8 mouse cellular contexts compared by ENCODE assay signal in genomic region chr4:107422176-107422575, GRCm38 (mm10). TPM values are rescaled to one million over a fixed set of nuclear protein-coding genes. Genes with fewer than 3 reads are reported as not detected.
DNase-seq lines count a peak whose midpoint lies in the region; ATAC-seq and TF ChIP-seq lines count a peak whose summit lies in the region.

No protein-coding gene starts in this region.

- no peaks in the 10 kb centered on the region for H3K36me3 ChIP-seq in heart, adult 2 months (ENCODE audit: control insufficient read depth, insufficient read depth, low read length)
- peaks cover 18% of the 10 kb centered on the region for H3K36me3 ChIP-seq in heart, embryonic 10.5 days
- peaks cover 4% of the 10 kb centered on the region for H3K36me3 ChIP-seq in ES-Bruce4 (ENCODE audit: control insufficient read depth, insufficient read depth, low read length, poor library complexity, severe bottlenecking)
- no peaks in the 10 kb centered on the region for H3K36me3 ChIP-seq in hindbrain, embryonic 14.5 days (replicated peaks; ENCODE audit: control insufficient read depth, insufficient read depth)
- H3K36me3 ChIP-seq in lung, embryonic 16.5 days (ENCODE audit: control insufficient read depth, insufficient read depth, low read length), result no peaks in the 10 kb centered on the region; the same call in 1 of the 2 replicates
- peaks cover 7% of the 10 kb centered on the region; the same call in 1 of the 2 replicates for H3K36me3 ChIP-seq in forebrain, embryonic 15.5 days

- H3K79me2 ChIP-seq in heart, adult 2 months (replicated peaks; ENCODE audit: control insufficient read depth, insufficient read depth, low read length), result no peaks in the 10 kb centered on the region

- intact Hi-C loops in heart, adult 2 months (cut with DNase I), result loop anchor here (1.0 to 5.0 kb wide), 2 partner anchors 215 to 231 kb away; no protein-coding TSS in a partner anchor

- H3K4me2 ChIP-seq in hindbrain, embryonic 14.5 days (replicated peaks), result peak overlapping the region; percentile 31; the same call in 1 of the 2 replicates
- no peak overlapping the region for H3K4me2 ChIP-seq in lung, embryonic 16.5 days (ENCODE audit: low read depth, low read length)
- H3K4me2 ChIP-seq in forebrain, embryonic 15.5 days (replicated peaks), result no peak overlapping the region

- no peaks in the 10 kb centered on the region for H3K27me3 ChIP-seq in heart, adult 2 months (ENCODE audit: control insufficient read depth, insufficient read depth, low read length)
- peaks cover 29% of the 10 kb centered on the region for H3K27me3 ChIP-seq in heart, embryonic 10.5 days (ENCODE audit: insufficient read depth, poor library complexity, severe bottlenecking)
- no peaks in the 10 kb centered on the region for H3K27me3 ChIP-seq in ES-Bruce4 (ENCODE audit: control insufficient read depth, insufficient read depth, low read length, poor library complexity, severe bottlenecking)
- H3K27me3 ChIP-seq in hindbrain, embryonic 14.5 days (ENCODE audit: control insufficient read depth, insufficient read depth, low read length), result no peaks in the 10 kb centered on the region; the same call in 1 of the 2 replicates
- H3K27me3 ChIP-seq in lung, embryonic 16.5 days (ENCODE audit: control insufficient read depth, insufficient read depth, low read depth, low read length), result peaks cover 5% of the 10 kb centered on the region; the same call in 1 of the 2 replicates
- H3K27me3 ChIP-seq in forebrain, embryonic 15.5 days, result no peaks in the 10 kb centered on the region

- no peak overlapping the region for H3K9ac ChIP-seq in heart, adult 2 months (ENCODE audit: low read depth, low read length)
- H3K9ac ChIP-seq in ES-Bruce4 (ENCODE audit: low read depth, poor library complexity, severe bottlenecking), result no peak overlapping the region
- no peak overlapping the region for H3K9ac ChIP-seq in hindbrain, embryonic 14.5 days
- H3K9ac ChIP-seq in lung, embryonic 16.5 days (ENCODE audit: low read length), result no peak overlapping the region
- no peak overlapping the region for H3K9ac ChIP-seq in forebrain, embryonic 15.5 days (replicated peaks)

- ATAC-seq in common myeloid progenitor, adult 5-6 weeks (replicated peaks; ENCODE audit: low read depth, poor library complexity, severe bottlenecking), result peak; percentile 46; the same call in 1 of the 2 replicates
- ATAC-seq in hindbrain, embryonic 14.5 days (ENCODE audit: low FRiP score), result no peak
- peak; percentile 45; the same call in 1 of the 2 replicates for ATAC-seq in lung, embryonic 16.5 days (ENCODE audit: low read depth)
- ATAC-seq in forebrain, embryonic 15.5 days (replicated peaks), result no peak

- no peak for TF ChIP-seq POLR2A in heart, adult 2 months (IDR thresholded peaks at IDR 0.05; ENCODE audit: insufficient read depth, low read depth, low read length)
- no peak for TF ChIP-seq POLR2A in ES-Bruce4 (IDR thresholded peaks at IDR 0.05; ENCODE audit: insufficient read depth, low read length)

- H3K27ac ChIP-seq in heart, adult 2 months, result no peak overlapping the region
- H3K27ac ChIP-seq in heart, embryonic 10.5 days, result no peak overlapping the region
- no peak overlapping the region for H3K27ac ChIP-seq in ES-Bruce4 (ENCODE audit: insufficient read depth, low read length)
- H3K27ac ChIP-seq in hindbrain, embryonic 14.5 days, result no peak overlapping the region
- no peak overlapping the region for H3K27ac ChIP-seq in lung, embryonic 16.5 days (ENCODE audit: low read length)
- no peak overlapping the region for H3K27ac ChIP-seq in forebrain, embryonic 15.5 days (replicated peaks)

- no peak overlapping the region for H3K4me3 ChIP-seq in heart, adult 2 months
- no peak overlapping the region; the same call in 1 of the 2 replicates for H3K4me3 ChIP-seq in heart, embryonic 10.5 days
- H3K4me3 ChIP-seq in ES-Bruce4 (ENCODE audit: low read depth, low read length), result no peak overlapping the region
- H3K4me3 ChIP-seq in hindbrain, embryonic 14.5 days (replicated peaks; ENCODE audit: low read length), result no peak overlapping the region
- no peak overlapping the region for H3K4me3 ChIP-seq in lung, embryonic 16.5 days (ENCODE audit: low read length)
- H3K4me3 ChIP-seq in forebrain, embryonic 15.5 days, result no peak overlapping the region

- TF ChIP-seq EP300 in heart, adult 2 months (IDR thresholded peaks at IDR 0.05; ENCODE audit: insufficient read depth, low read depth, low read length), result no peak
- TF ChIP-seq EP300 in ES-Bruce4 (IDR thresholded peaks at IDR 0.05; ENCODE audit: insufficient read depth, low read depth, low read length), result no peak

- H3K9me3 ChIP-seq in heart, embryonic 10.5 days, result no peaks in the 10 kb centered on the region
- H3K9me3 ChIP-seq in ES-Bruce4 (replicated peaks; ENCODE audit: control insufficient read depth, insufficient read depth, low read length, poor library complexity, severe bottlenecking), result no peaks in the 10 kb centered on the region
- H3K9me3 ChIP-seq in hindbrain, embryonic 14.5 days (ENCODE audit: control insufficient read depth, low read length), result no peaks in the 10 kb centered on the region
- no peaks in the 10 kb centered on the region for H3K9me3 ChIP-seq in lung, embryonic 16.5 days (ENCODE audit: control insufficient read depth, low read length)
- no peaks in the 10 kb centered on the region for H3K9me3 ChIP-seq in forebrain, embryonic 15.5 days

- no peaks in the 10 kb centered on the region for H3K4me1 ChIP-seq in heart, adult 2 months (ENCODE audit: control insufficient read depth, insufficient read depth, low read length)
- peaks cover 12% of the 10 kb centered on the region for H3K4me1 ChIP-seq in heart, embryonic 10.5 days
- no peaks in the 10 kb centered on the region for H3K4me1 ChIP-seq in ES-Bruce4 (ENCODE audit: control insufficient read depth, insufficient read depth, low read length)
- H3K4me1 ChIP-seq in hindbrain, embryonic 14.5 days (replicated peaks; ENCODE audit: control insufficient read depth, insufficient read depth, low read length), result no peaks in the 10 kb centered on the region
- H3K4me1 ChIP-seq in lung, embryonic 16.5 days (replicated peaks; ENCODE audit: control insufficient read depth, insufficient read depth, low read length), result no peaks in the 10 kb centered on the region
- H3K4me1 ChIP-seq in forebrain, embryonic 15.5 days, result peaks cover 5% of the 10 kb centered on the region

- DNase-seq in heart, adult 2 months, result no peak
- no peak for DNase-seq in heart, embryonic 10.5 days (ENCODE audit: low spot score)
- peak; percentile 77 for DNase-seq in hindbrain, embryonic 14.5 days (ENCODE audit: low spot score)
- no peak for DNase-seq in thymus, postnatal 25 days

- WGBS in heart, adult 2 months, result 22% methylated on average over 6 of the region's 6 CpGs
- 20% methylated on average over 6 of the region's 6 CpGs for WGBS in heart, embryonic 10.5 days
- WGBS in hindbrain, embryonic 14.5 days, result 23% methylated on average over 6 of the region's 6 CpGs
- WGBS in lung, embryonic 16.5 days, result 16% methylated on average over 6 of the region's 6 CpGs
- WGBS in forebrain, embryonic 15.5 days, result 21% methylated on average over 6 of the region's 6 CpGs

- peak; percentile 76 for TF ChIP-seq CTCF in heart, adult 2 months (IDR thresholded peaks at IDR 0.05)
- peak; percentile 26 for TF ChIP-seq CTCF in ES-Bruce4 (IDR thresholded peaks at IDR 0.05; ENCODE audit: low read depth, low read length)

RNA-seq across cellular contexts. Expression of gene Glis1, which starts 12.2 kb away (rescaled TPM):
- under 1 TPM; 0.30 to 0.52 TPM for total RNA-seq in heart, adult 2 months (2021)
- 0.18 and 0.29 TPM in 2 replicates for polyA plus RNA-seq in heart, adult 2 months (2012; rRNA removed)
- polyA plus RNA-seq in heart, embryonic 10.5 days (2016; fragmentation: Nextera tagmentation; extraction: Ambion mirVana), result 0.25 and 2.0 TPM in 2 replicates
- polyA plus RNA-seq in ES-Bruce4 (2011; ENCODE audit: insufficient read depth, insufficient read length, low read depth, missing spikeins), result 0.28 and 0.79 TPM in 2 replicates
- 0.34 TPM in 1 of 2 replicates, not detected in the other for total RNA-seq in common myeloid progenitor, adult 5-6 weeks (2017)
- 2.7 and 5.6 TPM in 2 replicates for polyA plus RNA-seq in hindbrain, embryonic 14.5 days (2014; fragmentation: Nextera tagmentation; extraction: Ambion mirVana)
- 0.36 and 1.0 TPM in 2 replicates for polyA plus RNA-seq in lung, embryonic 16.5 days (2015; fragmentation: Nextera tagmentation; extraction: Ambion mirVana)
- 0.95 and 1.3 TPM in 2 replicates for polyA plus RNA-seq in forebrain, embryonic 15.5 days (2015; fragmentation: Nextera tagmentation; extraction: Ambion mirVana)

RNA-seq across cellular contexts. Expression of gene Ndc1, which starts 54.6 kb away (rescaled TPM):
- 10 to 100 TPM; 10.2 to 11.3 TPM for total RNA-seq in heart, adult 2 months (2021)
- 15.4 and 22.2 TPM in 2 replicates for polyA plus RNA-seq in heart, adult 2 months (2012; rRNA removed)
- 38.1 and 39.3 TPM in 2 replicates for polyA plus RNA-seq in heart, embryonic 10.5 days (2016; fragmentation: Nextera tagmentation; extraction: Ambion mirVana)
- polyA plus RNA-seq in ES-Bruce4 (2011; ENCODE audit: insufficient read depth, insufficient read length, low read depth, missing spikeins), result 77.2 and 87.4 TPM in 2 replicates
- 48.2 and 49.7 TPM in 2 replicates for total RNA-seq in common myeloid progenitor, adult 5-6 weeks (2017)
- polyA plus RNA-seq in hindbrain, embryonic 14.5 days (2014; fragmentation: Nextera tagmentation; extraction: Ambion mirVana), result 22.3 and 23.6 TPM in 2 replicates
- polyA plus RNA-seq in lung, embryonic 16.5 days (2015; fragmentation: Nextera tagmentation; extraction: Ambion mirVana), result 31.2 and 34.8 TPM in 2 replicates
- polyA plus RNA-seq in forebrain, embryonic 15.5 days (2015; fragmentation: Nextera tagmentation; extraction: Ambion mirVana), result 18.9 and 20.8 TPM in 2 replicates

Comparison
In these comparisons a context has a peak if more than half of its experiments do, and no peak if none do; other contexts are left out.
1. ATAC-seq: peak in common myeloid progenitor, adult 5-6 weeks (single experiment) and lung, embryonic 16.5 days (single experiment); none in hindbrain, embryonic 14.5 days (single experiment) and forebrain, embryonic 15.5 days (single experiment).